Mouse (Mus musculus) C2C12 (cell line): ENCODE results near the gene Mrpl33.

ENCODE experiments used
- CTCF ChIP-seq: IDR thresholded peaks from one replicate; pipeline ENCODE4 v1.5.1; 2011; ENCODE audit not compliant: control insufficient read depth, insufficient read depth, insufficient read length
- MYOG ChIP-seq: IDR thresholded peaks from one replicate; pipeline ENCODE4 v1.6.1; 2011; ENCODE audit not compliant: control insufficient read depth, insufficient read length; ENCODE audit errors: extremely low read depth
- USF1 ChIP-seq: IDR thresholded peaks from one replicate; pipeline ENCODE4 v1.6.1; 2011; ENCODE audit warnings: low read depth, mild to moderate bottlenecking, control low read depth, moderate library complexity

GRCm38 (mm10) chr5:31698931-31699330 lies 102.2 kb downstream of the Mrpl33 start:
- TF ChIP-seq CTCF (no peak), USF1 (no peak), MYOG (no peak)
